Mouse (Mus musculus) cerebellum, adult 2 months (tissue): ENCODE measurements around the gene BC017158.

Source experiments
- CTCF ChIP-seq: fragments of 200-500 bp; IDR thresholded peaks from 2 replicates; pipeline ENCODE4 v1.5.1; 2011; ENCODE audit warnings: low read depth, mild to moderate bottlenecking, control low read depth, low read length, moderate library complexity, borderline replicate concordance; ENCODE audit not compliant: insufficient read depth
- POLR2A ChIP-seq: fragments of 200-500 bp; IDR thresholded peaks from 2 replicates; pipeline ENCODE4 v1.6.1; 2011; ENCODE audit warnings: low read length, control low read depth, borderline replicate concordance; ENCODE audit not compliant: insufficient read depth

- no peak for TF ChIP-seq CTCF
- no peak for TF ChIP-seq POLR2A
These were observed 41.1 kb downstream of the BC017158 start for GRCm38 (mm10) chr7:128256783-128257334.
